Mouse (Mus musculus): Measurements from ENCODE around the gene Macrod1.

The Macrod1 gene

DNA sequence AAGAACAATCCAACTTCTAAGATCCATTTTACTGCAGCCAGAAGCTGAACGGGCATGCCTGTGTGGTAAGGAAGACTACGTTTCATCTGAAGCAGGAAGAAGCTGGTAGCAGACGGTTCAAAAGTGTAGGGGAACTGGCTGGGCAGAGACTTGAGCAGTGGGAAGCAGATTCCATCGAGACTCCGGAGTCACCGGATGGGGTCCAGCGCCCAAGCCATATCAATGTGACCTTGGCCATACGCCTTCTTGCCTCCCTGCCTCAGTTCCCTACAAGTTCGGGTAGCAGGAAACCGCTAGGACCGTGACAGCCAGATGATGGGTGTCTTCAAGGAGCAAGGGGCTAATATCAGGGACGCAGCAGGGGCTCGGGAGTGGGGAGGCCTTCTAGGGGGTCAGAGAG is 183.7 kb downstream of the Macrod1 start:
- DNase-seq (ENCODE audit: low spot score), result no peak

GRCm38 (mm10) chr19:7240782-7241690 is 184.4 kb downstream of the Macrod1 start, which contains the start of gene Naa40:
Gene Naa40 (minus strand): TSS chr19:7241183.
- peak; percentile 93 for DNase-seq (ENCODE audit: low spot score)

DNA sequence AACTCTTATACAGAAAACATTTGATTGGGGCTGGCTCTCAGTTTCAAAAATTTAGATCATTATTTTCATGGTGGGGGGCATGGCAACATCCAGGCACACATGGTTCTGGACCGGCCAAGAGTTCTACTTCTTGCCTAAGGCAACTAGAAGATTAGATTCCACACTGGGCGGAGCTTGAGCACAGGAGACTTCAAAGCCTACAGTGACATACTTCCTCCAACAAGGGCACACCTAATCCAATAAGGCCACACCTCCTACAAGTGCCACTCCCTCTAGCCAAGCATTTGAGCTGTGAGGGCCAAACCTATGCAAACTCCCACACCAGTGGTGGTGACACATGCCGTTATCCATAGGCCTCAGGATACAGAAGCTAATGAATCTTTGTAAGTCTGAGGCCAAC is 189.4 kb downstream of the Macrod1 start:
- DNase-seq (ENCODE audit: low spot score), result no peak
